Mouse (Mus musculus): Measurements from ENCODE around the gene Fam161a. TPM values are rescaled to one million over a fixed set of nuclear protein-coding genes. Genes with fewer than 3 reads are reported as not detected.

Fam161a gene
- 1 to 10 TPM; 1.7 TPM for total RNA-seq (2021)
- long read RNA-seq, experiment 1, partial matches to known transcripts: 0 of 1 reads
- long read RNA-seq, experiment 1, other reads (novel, unspliced or antisense): 1 of 1 reads
- long read RNA-seq, experiment 2, partial matches to known transcripts: 0 of 1 reads
- long read RNA-seq, experiment 2, other reads (novel, unspliced or antisense): 0 of 1 reads

DNA sequence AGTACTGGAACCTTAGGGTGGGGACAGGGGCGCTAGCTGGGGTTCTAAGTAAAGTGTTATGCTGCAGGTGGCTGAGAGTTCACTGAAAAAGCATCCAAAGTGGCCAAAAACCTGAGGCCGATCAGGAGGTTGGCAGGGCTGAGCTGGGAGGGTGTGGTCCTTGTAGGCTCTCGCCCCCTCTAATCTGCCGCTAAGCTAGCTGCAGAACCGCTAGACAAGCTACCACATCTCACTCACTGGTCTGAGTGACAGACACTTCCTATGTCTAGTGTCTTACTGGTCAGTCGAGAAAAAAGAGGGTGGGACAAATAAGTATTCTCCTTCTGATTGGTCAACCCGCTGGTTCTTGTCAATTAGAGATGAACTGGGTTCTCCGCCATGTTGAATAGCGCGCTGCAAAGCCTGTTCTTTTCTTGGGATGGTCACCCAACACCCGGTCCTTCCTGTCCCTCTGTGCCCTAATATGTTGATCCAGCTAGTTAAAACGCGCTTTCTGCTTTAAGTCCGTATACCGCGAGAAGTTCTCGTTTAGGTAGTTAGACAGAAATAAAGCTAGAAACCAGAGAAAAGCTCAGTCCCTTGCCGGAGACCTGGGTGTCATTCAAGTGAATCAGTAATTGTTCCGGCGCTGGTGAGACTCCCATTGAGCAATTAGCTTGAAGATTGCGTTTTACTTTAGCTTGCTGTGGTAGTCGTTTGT, at the start of gene Fam161a:
TSS of gene Fam161a (plus strand) at position 51 of the 700 bp plus-strand sequence.
- DNase-seq: peak; percentile 55
- intact Hi-C loops (cut with DNase I; ENCODE audit: low total_unique reads): loop anchor here (10.0 kb wide), 1 partner anchor 137 kb away; no protein-coding TSS in a partner anchor

- intact Hi-C loops (cut with DNase I; ENCODE audit: low total_unique reads): loop anchor here (5.0 to 10.0 kb wide), 2 partner anchors 93 to 326 kb away; partner anchors contain the start of gene B3gnt2
- no peak for DNase-seq
Observed at GRCm38 (mm10) chr11:22957791-22958374, 49.4 kb upstream of the Fam161a start.

DNA sequence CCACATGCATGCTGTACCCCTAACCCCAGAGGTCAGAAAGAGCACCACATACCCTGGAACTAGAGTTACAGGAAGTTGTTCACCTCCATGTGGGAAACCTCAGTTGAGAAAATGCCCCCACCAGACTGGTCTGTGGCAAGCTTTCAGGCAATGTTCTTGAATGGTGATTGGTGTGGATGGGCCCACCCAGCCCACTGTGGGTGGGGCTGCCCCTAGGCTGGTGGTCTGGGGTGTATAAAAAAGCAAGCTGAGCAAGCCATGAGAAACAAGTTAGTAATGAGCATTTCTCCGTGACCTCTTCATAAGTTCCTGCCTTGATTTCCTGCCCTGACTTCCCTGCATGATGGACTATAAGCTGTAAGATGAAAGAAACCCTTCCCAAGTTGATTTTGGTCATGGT, 45.2 kb upstream of the Fam161a start:
- DNase-seq: no peak
- intact Hi-C loops (cut with DNase I; ENCODE audit: low total_unique reads): no loop called here

GRCm38 (mm10) chr11:22964401-22964800, 42.9 kb upstream of the Fam161a start:
- intact Hi-C loops (cut with DNase I; ENCODE audit: low total_unique reads): no loop called here
- no peak for DNase-seq

GRCm38 (mm10) chr11:22965503-22965902, 41.8 kb upstream of the Fam161a start:
- intact Hi-C loops (cut with DNase I; ENCODE audit: low total_unique reads): no loop called here
- no peak for DNase-seq

DNA sequence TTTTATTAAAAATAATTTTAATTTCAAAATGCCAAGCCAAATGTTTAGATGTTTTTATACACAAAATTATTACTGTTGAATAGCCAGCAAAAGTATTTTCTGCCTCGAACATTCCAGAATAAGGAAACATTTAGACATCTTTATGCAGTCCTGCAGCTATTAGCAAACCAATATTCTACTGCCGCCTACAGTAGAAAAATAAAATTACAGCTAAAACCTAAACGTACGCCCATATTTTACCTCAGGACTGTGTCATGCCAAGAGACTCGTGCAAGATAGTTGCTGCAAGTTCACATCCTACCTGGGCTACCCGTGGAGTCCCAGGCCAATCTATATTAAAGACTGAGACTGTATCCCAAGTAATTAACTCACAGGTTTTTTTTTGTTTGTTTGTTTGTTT, 37.8 kb upstream of the Fam161a start:
- DNase-seq: no peak
- intact Hi-C loops (cut with DNase I; ENCODE audit: low total_unique reads): no loop called here

DNA sequence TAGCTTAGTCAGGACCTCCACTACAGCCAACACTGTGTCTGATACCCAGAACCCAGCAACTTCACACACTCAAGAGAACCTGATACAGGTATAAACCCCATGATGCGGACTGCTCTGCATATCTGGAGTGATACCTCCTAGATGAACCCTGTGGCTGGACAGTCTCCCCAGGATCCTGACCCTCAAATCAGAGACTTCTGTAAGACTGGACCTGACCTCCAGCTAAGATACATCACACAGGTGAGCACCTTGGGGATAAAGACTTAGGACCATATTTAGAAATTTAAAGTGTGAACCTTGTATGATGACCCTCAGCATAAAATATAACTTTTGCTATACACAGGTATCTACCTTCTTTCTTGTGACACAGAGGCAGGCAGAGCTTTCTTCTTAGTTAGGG, 36.8 kb upstream of the Fam161a start:
- intact Hi-C loops (cut with DNase I; ENCODE audit: low total_unique reads): no loop called here
- no peak for DNase-seq

GRCm38 (mm10) chr11:22971835-22972709, 35.3 kb upstream of the Fam161a start, which contains the start of gene Zrsr1:
Gene Zrsr1, plus strand, starts transcription at chr11:22972005.
- intact Hi-C loops (cut with DNase I; ENCODE audit: low total_unique reads): no loop called here
- DNase-seq: peak; percentile 29

- intact Hi-C loops (cut with DNase I; ENCODE audit: low total_unique reads): no loop called here
Observed at GRCm38 (mm10) chr11:22972746-22973526, 34.4 kb upstream of the Fam161a start.

GRCm38 (mm10) chr11:22973599-22973998, 33.7 kb upstream of the Fam161a start:
- intact Hi-C loops (cut with DNase I; ENCODE audit: low total_unique reads): no loop called here
- DNase-seq: no peak

More at GRCm38 (mm10) chr11:22972746-22973526, 34.4 kb upstream of the Fam161a start:
- peak; percentile 74 for DNase-seq

- no peak for DNase-seq
- intact Hi-C loops (cut with DNase I; ENCODE audit: low total_unique reads): no loop called here
Observed at GRCm38 (mm10) chr11:22978215-22978614, 29.1 kb upstream of the Fam161a start.

GRCm38 (mm10) chr11:22978711-22979110, 28.6 kb upstream of the Fam161a start:
- intact Hi-C loops (cut with DNase I; ENCODE audit: low total_unique reads): no loop called here
- no peak for DNase-seq

DNA sequence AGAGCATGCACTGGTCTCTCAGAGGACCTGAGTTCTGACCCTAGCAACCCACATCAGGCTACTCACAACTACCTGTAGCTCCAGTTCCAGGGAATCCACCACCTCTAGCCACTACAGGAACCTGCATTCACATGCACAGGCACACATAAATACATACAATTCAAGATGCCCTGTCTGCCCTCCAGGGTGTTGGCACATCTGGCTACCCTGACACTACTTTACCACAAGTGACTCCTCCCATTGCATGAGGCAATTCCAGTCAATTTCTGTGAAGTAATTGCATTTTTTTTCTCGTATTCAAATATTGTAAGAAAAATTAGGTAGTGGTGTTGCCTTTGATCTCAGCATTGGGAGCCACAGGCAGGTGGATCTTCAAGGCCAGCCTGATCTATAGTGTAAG, 28.1 kb upstream of the Fam161a start:
- intact Hi-C loops (cut with DNase I; ENCODE audit: low total_unique reads): no loop called here
- no peak for DNase-seq

DNA sequence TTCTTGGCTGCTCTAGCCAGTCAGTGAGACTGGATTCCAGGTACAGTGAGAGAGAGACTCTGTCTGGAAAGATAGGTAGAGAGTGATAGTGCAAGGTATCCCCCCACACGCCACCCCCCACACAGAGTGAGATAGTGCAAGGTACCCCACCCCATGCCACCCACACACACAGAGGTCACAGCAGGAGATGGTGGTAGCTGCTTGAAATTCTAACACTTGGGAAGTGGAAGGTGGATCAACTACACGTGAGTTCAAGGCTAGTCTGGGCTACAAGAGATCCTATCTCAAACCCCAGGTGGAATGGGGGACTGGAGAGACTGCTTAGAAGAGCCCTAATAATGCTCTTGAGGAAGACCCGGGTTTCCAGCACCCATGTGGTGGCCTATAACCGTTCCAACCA, 26.3 kb upstream of the Fam161a start:
- intact Hi-C loops (cut with DNase I; ENCODE audit: low total_unique reads): no loop called here
- no peak for DNase-seq

DNA sequence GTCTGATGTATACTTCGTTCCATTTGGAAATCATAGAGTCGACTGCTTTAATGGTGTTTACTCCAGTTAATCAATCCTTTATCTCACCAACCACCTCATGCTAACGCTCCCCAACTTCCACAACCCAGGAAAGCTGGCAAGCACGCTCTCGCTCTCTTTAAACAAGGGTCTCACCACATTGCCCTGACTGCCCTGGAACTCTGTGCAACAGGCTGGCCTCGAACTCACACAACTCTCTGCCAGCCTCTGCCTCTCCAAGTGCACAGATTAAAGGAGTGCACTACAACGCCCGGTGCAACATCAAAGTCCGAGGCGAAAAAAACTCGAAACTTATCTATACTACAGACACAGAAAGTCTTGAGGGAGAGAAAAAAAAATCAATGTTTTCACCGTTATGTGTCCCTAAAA, 25.8 kb upstream of the Fam161a start:
- intact Hi-C loops (cut with DNase I; ENCODE audit: low total_unique reads): no loop called here
- DNase-seq: no peak

- intact Hi-C loops (cut with DNase I; ENCODE audit: low total_unique reads): no loop called here
- DNase-seq: peak; percentile 98
Observed at GRCm38 (mm10) chr11:22981984-22982757, 25.2 kb upstream of the Fam161a start, which contains the start of the genes Gm28048 and Commd1. Gene Gm28048, minus strand, starts transcription at chr11:22982090. Gene Commd1, minus strand, starts transcription at chr11:22982382.

DNA sequence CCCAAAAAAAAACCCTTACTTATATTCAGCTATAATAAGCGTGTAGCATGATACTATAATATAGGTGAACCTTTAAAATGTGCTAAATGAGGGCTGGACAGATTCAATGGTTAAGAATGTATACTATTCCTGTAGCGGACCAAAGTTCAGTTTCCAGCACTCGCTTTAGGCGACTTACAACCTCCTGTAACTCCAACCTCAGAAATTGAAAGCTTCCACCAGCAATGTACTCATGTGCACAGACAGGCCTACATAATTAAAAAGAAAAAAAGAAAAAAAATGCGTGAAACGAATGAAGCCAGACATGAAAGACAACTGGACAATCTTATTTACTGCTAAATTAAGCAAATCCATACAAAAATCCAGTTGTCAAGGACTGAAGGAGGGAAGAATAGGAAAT, 24.5 kb upstream of the Fam161a start:
- intact Hi-C loops (cut with DNase I; ENCODE audit: low total_unique reads): no loop called here
- no peak for DNase-seq

GRCm38 (mm10) chr11:22985510-22985909, 21.8 kb upstream of the Fam161a start:
- DNase-seq: no peak
- intact Hi-C loops (cut with DNase I; ENCODE audit: low total_unique reads): no loop called here
